In the genomic region with DNA sequence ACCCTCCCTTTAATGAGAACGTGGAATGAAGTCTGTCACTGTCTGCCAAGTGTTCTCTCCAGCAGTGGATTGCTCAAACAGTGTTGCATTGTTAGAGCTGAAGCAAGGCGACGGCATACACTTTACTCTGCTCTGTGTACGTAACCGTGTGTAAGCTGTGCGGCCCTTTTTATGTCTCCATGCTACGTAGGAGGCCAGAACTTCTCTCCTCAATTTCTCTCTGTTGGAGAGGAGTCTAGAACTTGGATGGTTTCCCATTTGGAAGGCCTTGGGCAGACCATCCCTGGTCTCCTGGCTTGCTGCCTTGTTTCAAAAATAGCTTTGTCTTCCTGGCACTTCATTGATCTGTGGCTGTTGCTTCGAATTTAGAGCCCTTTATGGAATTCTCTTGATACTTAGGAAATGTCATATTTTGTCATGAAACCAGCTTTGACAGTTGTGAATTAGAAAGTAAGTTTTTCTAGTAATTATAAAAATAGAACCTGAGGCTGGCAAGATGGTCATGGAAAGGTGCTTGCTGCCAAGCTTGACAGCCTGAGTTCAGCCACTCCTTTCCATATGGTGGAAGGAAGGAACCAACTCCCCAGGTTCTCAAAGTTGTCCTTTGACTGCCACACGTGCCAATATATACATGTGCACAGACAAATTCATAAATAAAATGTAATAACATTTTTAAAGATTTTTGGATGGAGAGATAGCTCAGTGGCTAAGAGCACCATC, we compare ENCODE assay signal across 10 mouse cellular contexts. TPM values are rescaled to one million over a fixed set of nuclear protein-coding genes. Genes with fewer than 3 reads are reported as not detected.
DNase-seq lines count a peak whose midpoint lies in the region; ATAC-seq and TF ChIP-seq lines count a peak whose summit lies in the region.
"Had no signal": no experiment of that assay in that cellular context is flagged by ENCODE, and none has a peak within 500 bp of the region (broad histone marks: within the 10 kb centered on the region; RNA-seq: fewer than 3 reads in every experiment).

No protein-coding gene starts in this region.

- no peak for ATAC-seq in midbrain, postnatal 0 days (ENCODE audit: low FRiP score)

- peak; percentile 68 to 70 for DNase-seq in heart, adult 18-20 months
- DNase-seq in heart, adult 11 months, result no peak
- peak; percentile 60 for DNase-seq in midbrain, postnatal 0 days (ENCODE audit: low spot score)
- no peak for DNase-seq in midbrain, embryonic 10.5 days (ENCODE audit: low spot score)
- DNase-seq in cerebellum, postnatal 10 days, result peak; percentile 89 to 96
- peak; percentile 30 to 39 for DNase-seq in lung, postnatal 4 days
- DNase-seq in testis, postnatal 14 days (ENCODE audit: low spot score), result no peak
- DNase-seq in thymus, postnatal 4 days, result no peak
- DNase-seq: thymus, adult 2 months had no signal

- no peak overlapping the region for H3K4me2 ChIP-seq in midbrain, postnatal 0 days (ENCODE audit: low read depth, low read length, poor library complexity, severe bottlenecking)
- H3K4me2 ChIP-seq: forebrain, embryonic 12.5 days had no signal

- no peaks in the 10 kb centered on the region for H3K36me3 ChIP-seq in midbrain, postnatal 0 days (ENCODE audit: insufficient read depth, low read length)
- H3K36me3 ChIP-seq in midbrain, embryonic 10.5 days, result no peaks in the 10 kb centered on the region
- H3K36me3 ChIP-seq: forebrain, embryonic 12.5 days had no signal

- WGBS in midbrain, postnatal 0 days, result 71% methylated on average over 9 of the region's 9 CpGs
- WGBS in midbrain, embryonic 10.5 days, result 88% methylated on average over 9 of the region's 9 CpGs

- H3K4me3 ChIP-seq in midbrain, postnatal 0 days (ENCODE audit: low read depth, low read length), result no peak overlapping the region
- H3K4me3 ChIP-seq in midbrain, embryonic 10.5 days, result no peak overlapping the region
- H3K4me3 ChIP-seq: forebrain, embryonic 12.5 days had no signal

- no peak for TF ChIP-seq CTCF in midbrain, postnatal 0 days (IDR thresholded peaks at IDR 0.05)

- no peaks in the 10 kb centered on the region; the same call in 1 of the 2 replicates for H3K4me1 ChIP-seq in midbrain, postnatal 0 days (ENCODE audit: insufficient read depth, low read length)
- peaks cover 11% of the 10 kb centered on the region; the same call in 1 of the 2 replicates for H3K4me1 ChIP-seq in midbrain, embryonic 10.5 days

- H3K27ac ChIP-seq in midbrain, postnatal 0 days (ENCODE audit: low read depth, low read length), result no peak overlapping the region
- H3K27ac ChIP-seq in midbrain, embryonic 10.5 days (replicated peaks), result no peak overlapping the region
- H3K27ac ChIP-seq: forebrain, embryonic 12.5 days had no signal

- no peaks in the 10 kb centered on the region for H3K9me3 ChIP-seq in midbrain, postnatal 0 days (ENCODE audit: low read length)
- H3K9me3 ChIP-seq in midbrain, embryonic 10.5 days (replicated peaks), result no peaks in the 10 kb centered on the region
- H3K9me3 ChIP-seq: forebrain, embryonic 12.5 days had no signal

- no peak overlapping the region for H3K9ac ChIP-seq in midbrain, postnatal 0 days (replicated peaks; ENCODE audit: low read length, poor library complexity, severe bottlenecking)
- H3K9ac ChIP-seq: forebrain, embryonic 12.5 days had no signal

- no peaks in the 10 kb centered on the region for H3K27me3 ChIP-seq in midbrain, postnatal 0 days (ENCODE audit: insufficient read depth, low read length)
- no peaks in the 10 kb centered on the region for H3K27me3 ChIP-seq in midbrain, embryonic 10.5 days (ENCODE audit: low read depth, poor library complexity, severe bottlenecking)
- H3K27me3 ChIP-seq: forebrain, embryonic 12.5 days had no signal

RNA-seq across cellular contexts. Expression of a gene that starts 47.9 kb away (rescaled TPM):
- 10 to 100 TPM; 19.3 to 22.1 TPM for total RNA-seq in heart, adult 18-20 months (2021)
- 48.8 and 64.1 TPM in 2 replicates for total RNA-seq in midbrain, postnatal 0 days (2014; rRNA removed)
- polyA plus RNA-seq in midbrain, postnatal 0 days (2015; fragmentation: Nextera tagmentation; extraction: Ambion mirVana), result 82.9 and 85.8 TPM in 2 replicates
- polyA plus RNA-seq in midbrain, embryonic 10.5 days (2016; fragmentation: Nextera tagmentation; extraction: Ambion mirVana), result 11.9 and 17.4 TPM in 2 replicates

Comparison
In these comparisons a context has a peak if more than half of its experiments do, and no peak if none do; other contexts are left out.
1. DNase-seq: peak in heart, adult 18-20 months (2 of 2), midbrain, postnatal 0 days (single experiment), cerebellum, postnatal 10 days (2 of 2) and lung, postnatal 4 days (2 of 2); none in heart, adult 11 months (single experiment), midbrain, embryonic 10.5 days (single experiment), testis, postnatal 14 days (single experiment) and thymus, postnatal 4 days (single experiment).